Mouse (Mus musculus): ENCODE data around the gene Tnfsf14. TPM values are rescaled to one million over a fixed set of nuclear protein-coding genes. Genes with fewer than 3 reads are reported as not detected.
A peak's percentile ranks its signal among the peaks of the same experiment; 100 is the strongest.

The Tnfsf14 gene
- total and polyA plus RNA-seq, 3 experiments: 10.6 to 15.4 (median 14.6) TPM

- peak; percentile 87 for TF ChIP-seq SMC3 (IDR thresholded peaks at IDR 0.05; ENCODE audit: low read depth, low read length)
- TF ChIP-seq NELFE (IDR thresholded peaks at IDR 0.05; ENCODE audit: low read depth, low read length): 0 out of 2 replicates have a peak, but pooled peaks have one; percentile 38
- no peak for TF ChIP-seq TBP (conservative IDR thresholded peaks at IDR 0.05; ENCODE audit: low read depth, low read length)
- TF ChIP-seq POLR2A (IDR thresholded peaks at IDR 0.05; ENCODE audit: low read depth, low read length): no peak
- TF ChIP-seq RAD21 (IDR thresholded peaks at IDR 0.05; ENCODE audit: low read depth, low read length): peak; percentile 74
- 0 out of 2 replicates have a peak, but pooled peaks have one; percentile 28 for TF ChIP-seq SIN3A (IDR thresholded peaks at IDR 0.05; ENCODE audit: low read length)
- peak; percentile 43; the same call in 1 of the 2 replicates for TF ChIP-seq BHLHE40 (IDR thresholded peaks at IDR 0.05; ENCODE audit: low read depth, low read length)
- no peak for TF ChIP-seq UBTF (IDR thresholded peaks at IDR 0.05; ENCODE audit: low read depth, low read length)
- TF ChIP-seq CTCF (conservative IDR thresholded peaks at IDR 0.05 in 1 of 2, IDR thresholded peaks at IDR 0.05 in 1 of 2; ENCODE audit: low read depth in 2 of 2, low read length in 2 of 2): peak; percentile 13 to 78; a peak in 3 of 4 replicates
- in situ Hi-C loops (cut with MboI; ENCODE audit: low pct_ligation_motif_present, low pct_unique_long_range_greater_than_20kb, low sequenced_read_pairs) (loop anchor here (10.0 kb wide), 1 partner anchor 215 kb away; the partner anchor contains the start of genes Alkbh7 and Clpp), dilution Hi-C loops (cut with MboI; ENCODE audit: extremely low pct_ligation_motif_present, extremely low pct_unique_long_range_greater_than_20kb, low sequenced_read_pairs) (no loop called here)
- H3K36me3 ChIP-seq (replicated peaks in 1 of 2; ENCODE audit: control insufficient read depth in 1 of 2, insufficient read depth in 1 of 2, low read length in 1 of 2): no peaks in the 10 kb centered on the region
- H3K27ac ChIP-seq (ENCODE audit: insufficient read depth, low read depth): no peak overlapping the region
- H3K4me1 ChIP-seq (ENCODE audit: control insufficient read depth in 1 of 2, insufficient read depth in 2 of 2): peaks cover 6 to 17% of the 10 kb centered on the region in 2 experiments
- no peak overlapping the region for H3K4me3 ChIP-seq (replicated peaks in 1 of 3; ENCODE audit: low read depth in 2 of 3, low read length in 2 of 3, poor library complexity in 1 of 3)
- no peaks in the 10 kb centered on the region for H3K9me3 ChIP-seq (replicated peaks; ENCODE audit: low read length)
- peaks cover 2% of the 10 kb centered on the region for H3K27me3 ChIP-seq (replicated peaks)
- no peak overlapping the region for H3K9ac ChIP-seq (ENCODE audit: insufficient read depth, low read depth)
- no peak for DNase-seq (ENCODE audit: extremely low read depth)
- no peak overlapping the region for H3K4me2 ChIP-seq (ENCODE audit: insufficient read depth, low read depth, poor library complexity, severe bottlenecking)
- no peaks in the 10 kb centered on the region for H3K79me2 ChIP-seq (replicated peaks; ENCODE audit: control insufficient read depth, extremely low read depth, insufficient read depth, poor library complexity, severe bottlenecking)
Measured at GRCm38 (mm10) chr17:57209330-57209729, 15.4 kb upstream of the Tnfsf14 start.

- TF ChIP-seq MYC (IDR thresholded peaks at IDR 0.05; ENCODE audit: low read depth, low read length) (no peak), EP300 (IDR thresholded peaks at IDR 0.05; ENCODE audit: low read length) (no peak), IRF4 (IDR thresholded peaks at IDR 0.05; ENCODE audit: low read depth, low read length) (no peak), POLR2AphosphoS2 (IDR thresholded peaks at IDR 0.05; ENCODE audit: low read depth, low read length) (no peak), TBP (conservative IDR thresholded peaks at IDR 0.05; ENCODE audit: low read depth, low read length) (no peak), POLR2A (IDR thresholded peaks at IDR 0.05; ENCODE audit: low read depth, low read length) (no peak), JUND (conservative IDR thresholded peaks at IDR 0.05; ENCODE audit: low read depth, low read length) (no peak), ETS1 (conservative IDR thresholded peaks at IDR 0.05; ENCODE audit: low read depth, low read length) (no peak), ZKSCAN1 (IDR thresholded peaks at IDR 0.05; ENCODE audit: borderline replicate concordance, low read depth, low read length) (no peak), MAX (IDR thresholded peaks at IDR 0.05; ENCODE audit: low read length) (no peak), UBTF (IDR thresholded peaks at IDR 0.05; ENCODE audit: low read depth, low read length) (no peak)
- no peaks in the 10 kb centered on the region for H3K9me3 ChIP-seq (replicated peaks; ENCODE audit: low read length)
- no peak overlapping the region for H3K27ac ChIP-seq (ENCODE audit: insufficient read depth, low read depth)
- H3K4me1 ChIP-seq (ENCODE audit: control insufficient read depth in 1 of 2, insufficient read depth in 2 of 2): peaks cover 8 to 23% of the 10 kb centered on the region in 2 experiments
- H3K4me3 ChIP-seq (replicated peaks in 1 of 3; ENCODE audit: low read depth in 2 of 3, low read length in 2 of 3, poor library complexity in 1 of 3): no peak overlapping the region
- no peak for DNase-seq (ENCODE audit: extremely low read depth)
- H3K9ac ChIP-seq (ENCODE audit: insufficient read depth, low read depth): no peak overlapping the region
- in situ Hi-C loops (cut with MboI; ENCODE audit: low pct_ligation_motif_present, low pct_unique_long_range_greater_than_20kb, low sequenced_read_pairs): loop anchor here (10.0 kb wide), 1 partner anchor 213 kb away; the partner anchor contains the start of genes Alkbh7 and Clpp
- H3K4me2 ChIP-seq (ENCODE audit: insufficient read depth, low read depth, poor library complexity, severe bottlenecking): no peak overlapping the region
- dilution Hi-C loops (cut with MboI; ENCODE audit: extremely low pct_ligation_motif_present, extremely low pct_unique_long_range_greater_than_20kb, low sequenced_read_pairs): no loop called here
- peaks cover 2% of the 10 kb centered on the region for H3K27me3 ChIP-seq (replicated peaks)
- H3K36me3 ChIP-seq (replicated peaks in 1 of 2; ENCODE audit: control insufficient read depth in 1 of 2, insufficient read depth in 1 of 2, low read length in 1 of 2): no peaks in the 10 kb centered on the region
- H3K79me2 ChIP-seq (replicated peaks; ENCODE audit: control insufficient read depth, extremely low read depth, insufficient read depth, poor library complexity, severe bottlenecking): no peaks in the 10 kb centered on the region
Measured at GRCm38 (mm10) chr17:57207938-57208337, 14.0 kb upstream of the Tnfsf14 start.

Data from CH12.LX (cell line).